Mouse (Mus musculus) c-Kit-positive CD71-positive TER-119-positive erythroid progenitor cells, embryonic 14.5 days (primary cell): Measurements from ENCODE around the gene 1700049E17Rik2.
"Not testable (repeated sequence)": the region's sequence is repeated elsewhere in the genome, so short reads cannot be mapped to it uniquely, and the experiment has no call there.

Source experiments
- DNase-seq: peaks from one replicate; pipeline ENCODE4 v3.0.0-alpha.2; 2013; ENCODE audit warnings: low spot score

The 1700049E17Rik2 gene

DNA sequence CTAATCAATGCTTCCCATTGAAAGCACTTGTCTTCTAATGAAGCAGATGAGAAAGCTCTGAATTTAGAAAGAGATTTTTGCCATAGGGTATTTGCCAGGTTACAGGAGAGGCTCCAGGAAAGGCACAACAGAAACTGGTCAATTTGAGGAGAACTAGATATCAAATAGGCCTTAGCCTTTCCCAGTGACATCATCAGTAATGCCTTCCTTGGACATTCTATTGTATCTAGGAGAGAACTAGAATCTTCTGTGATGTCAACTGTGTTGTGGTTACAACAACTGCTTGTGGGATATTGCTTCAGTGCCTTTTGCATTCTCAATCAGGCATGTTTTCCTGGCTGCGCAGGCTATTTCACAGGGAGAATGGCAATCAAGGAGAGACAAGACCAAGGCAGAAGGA is at the start of gene 1700049E17Rik2:
TSS of gene 1700049E17Rik2 (plus strand) at position 301 of the 400 bp plus-strand sequence.
- not testable (repeated sequence) for DNase-seq

DNA sequence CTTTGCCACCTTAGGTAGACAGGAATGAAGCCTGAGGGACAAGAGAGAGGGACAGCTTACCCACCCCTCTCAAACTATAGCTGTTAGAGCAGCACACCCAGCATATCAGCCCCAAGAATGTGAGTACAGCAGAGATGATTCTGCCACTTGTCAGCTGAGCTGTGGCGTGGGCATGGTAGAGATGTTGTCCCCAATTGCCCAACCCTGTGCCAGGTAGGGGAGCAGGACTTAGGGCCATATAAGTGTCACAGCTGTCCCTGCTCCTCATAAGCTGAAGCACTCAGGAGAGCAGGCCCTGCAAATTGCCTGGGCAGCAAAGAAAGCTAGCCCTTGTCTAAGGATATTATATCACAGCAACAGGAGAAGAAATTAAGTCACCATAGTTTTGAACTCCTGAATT is 48.3 kb upstream of the 1700049E17Rik2 start:
- DNase-seq = not testable (repeated sequence)

DNA sequence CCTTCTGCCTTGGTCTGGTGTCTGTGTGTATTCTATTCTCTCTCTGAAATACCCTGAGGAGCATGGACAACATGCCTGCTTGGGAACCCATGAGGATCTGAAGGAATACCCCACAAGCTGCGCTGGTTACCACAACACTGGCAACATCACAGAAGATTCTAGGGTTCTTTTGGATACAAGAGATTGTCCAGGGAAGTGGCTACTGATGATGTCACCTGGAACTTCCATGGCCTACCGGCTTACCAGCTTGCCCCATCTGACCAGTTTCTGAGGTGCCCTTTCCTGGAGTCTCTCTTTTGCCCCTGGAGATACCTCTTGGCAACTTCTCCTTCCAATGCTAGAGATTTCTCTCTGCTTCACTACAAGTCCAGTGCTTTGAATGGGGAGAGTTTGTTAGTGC is 17.5 kb upstream of the 1700049E17Rik2 start, which contains the start of gene Gm7970:
TSS of gene Gm7970 (minus strand) at position 101 of the 400 bp plus-strand sequence.
- not testable (repeated sequence) for DNase-seq

DNA sequence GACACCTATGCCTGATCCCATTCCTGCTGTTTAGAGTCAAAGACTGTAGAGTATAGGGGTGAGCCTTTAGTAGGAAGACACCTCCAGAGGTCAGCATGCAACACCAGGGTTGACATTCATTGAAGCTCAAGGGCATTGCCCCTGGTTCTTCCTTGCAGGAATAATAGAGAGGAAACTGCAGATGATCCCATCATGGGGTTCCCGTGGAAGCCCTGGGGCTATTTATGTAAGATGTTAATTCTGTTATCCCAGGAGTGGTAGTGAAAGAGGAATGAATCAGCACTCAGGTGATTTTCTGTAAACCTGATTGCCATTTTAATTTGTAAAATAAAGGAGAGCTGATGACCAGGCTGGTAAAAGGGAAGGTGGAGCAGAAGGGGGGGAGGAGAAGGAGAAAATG is 13.3 kb downstream of the 1700049E17Rik2 start:
- DNase-seq = not testable (repeated sequence)

DNA sequence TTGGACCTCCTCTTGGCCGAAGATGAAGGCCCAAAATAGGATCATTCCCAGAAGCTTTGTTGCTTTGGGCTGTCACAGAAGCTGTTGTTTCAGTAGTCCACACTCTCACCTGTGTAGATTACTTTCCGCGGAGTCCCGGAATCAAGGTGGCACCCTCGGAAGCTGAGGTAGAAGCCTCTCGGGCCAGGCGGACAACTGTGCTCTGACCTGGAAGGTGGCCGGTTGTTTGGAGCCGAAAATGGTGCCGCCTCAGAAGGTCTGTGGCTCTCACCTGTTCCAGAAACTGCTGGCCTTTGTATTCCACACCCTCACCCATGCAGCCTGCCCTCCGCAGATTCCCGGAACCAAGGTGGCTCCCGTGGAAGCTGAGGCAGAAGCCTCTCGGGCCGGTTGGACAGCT is 27.9 kb downstream of the 1700049E17Rik2 start:
- DNase-seq = not testable (repeated sequence)

DNA sequence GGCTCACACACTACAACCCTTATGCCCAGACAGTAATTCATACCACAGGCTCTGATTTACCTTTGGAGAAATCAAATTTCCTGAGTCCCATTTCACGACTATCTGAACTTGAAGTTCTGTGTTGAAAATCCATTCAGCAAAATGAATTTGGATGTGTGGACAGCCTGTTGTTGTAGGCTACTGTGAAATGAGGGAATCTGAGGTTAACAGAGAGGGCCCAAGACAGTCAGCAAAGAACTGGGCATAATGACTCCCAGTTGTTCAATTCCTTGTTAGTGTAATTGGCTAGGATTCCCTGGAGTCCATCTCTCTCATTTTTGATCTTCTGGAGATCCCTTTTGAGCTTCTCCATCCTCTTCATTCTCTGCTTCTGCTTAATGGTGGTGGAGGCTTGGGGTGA is 37.7 kb downstream of the 1700049E17Rik2 start:
- not testable (repeated sequence) for DNase-seq

DNA sequence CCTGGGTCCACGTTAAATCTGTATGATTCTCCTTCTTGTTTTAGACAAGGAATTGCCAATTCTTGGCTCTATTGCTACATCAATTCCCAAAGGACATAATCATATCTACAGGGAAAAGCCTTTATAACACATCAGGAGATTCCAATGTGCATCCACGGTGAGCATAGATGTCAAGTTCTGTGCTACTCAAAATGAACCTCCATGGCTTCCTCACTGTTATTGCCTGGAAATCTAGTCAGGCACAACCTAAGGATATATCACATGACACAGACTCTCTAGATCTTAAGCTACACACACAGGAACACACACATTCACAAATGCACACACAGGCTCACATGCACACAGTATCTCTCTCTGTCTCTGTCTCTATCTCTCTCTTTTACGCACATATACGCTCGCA is 49.5 kb downstream of the 1700049E17Rik2 start:
- DNase-seq = not testable (repeated sequence)

DNA sequence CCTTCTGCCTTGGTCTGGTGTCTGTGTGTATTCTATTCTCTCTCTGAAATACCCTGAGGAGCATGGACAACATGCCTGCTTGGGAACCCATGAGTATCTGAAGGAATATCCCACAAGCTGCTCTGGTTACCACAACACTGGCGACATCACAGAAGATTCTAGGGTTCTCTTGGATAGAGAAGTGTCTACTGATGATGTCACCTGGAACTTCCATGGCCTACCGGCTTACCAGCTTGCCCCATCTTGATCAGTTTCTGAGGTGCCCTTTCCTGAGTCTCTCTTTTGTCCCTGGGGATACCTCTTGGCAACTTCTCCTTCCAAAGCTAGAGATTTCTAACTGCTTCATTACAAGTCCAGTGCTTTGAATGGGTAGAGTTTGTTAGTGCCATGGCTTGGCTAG is 51.5 kb downstream of the 1700049E17Rik2 start, which contains the start of gene Gm3072:
TSS of gene Gm3072 (minus strand) at position 101 of the 400 bp plus-strand sequence.
- not testable (repeated sequence) for DNase-seq

DNA sequence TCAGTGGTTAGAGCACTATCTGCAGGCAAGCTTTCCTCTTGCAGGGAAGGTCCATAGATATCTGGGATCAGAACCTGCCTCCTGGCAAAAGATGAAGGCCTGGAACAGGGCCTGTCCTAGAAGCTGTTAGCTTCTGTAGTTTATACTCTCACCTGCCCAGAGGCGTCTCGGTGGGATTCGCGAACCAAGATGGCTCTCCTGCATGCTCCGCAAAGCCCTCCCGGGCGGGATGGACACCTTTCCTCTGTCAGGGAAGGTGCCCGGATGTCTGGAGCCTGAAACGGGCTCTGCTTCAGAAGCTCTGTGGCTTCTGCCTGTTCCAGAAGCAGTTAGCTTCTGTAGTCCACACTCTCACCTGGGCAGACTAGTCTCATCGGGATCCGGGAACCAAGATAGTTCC is 57.1 kb downstream of the 1700049E17Rik2 start:
- DNase-seq = not testable (repeated sequence)
